Mouse (Mus musculus): ENCODE data around the gene Abcc6. TPM values are rescaled to one million over a fixed set of nuclear protein-coding genes. Genes with fewer than 3 reads are reported as not detected.
A peak's percentile ranks its signal among the peaks of the same experiment; 100 is the strongest.

Gene Abcc6
- total and polyA plus RNA-seq, 2 experiments from 2014 or later = not detected

- no peak overlapping the region for H3K4me2 ChIP-seq (ENCODE audit: low read depth, low read length)
- no peaks in the 10 kb centered on the region for H3K27me3 ChIP-seq (ENCODE audit: control insufficient read depth, insufficient read depth, low read length)
- H3K27ac ChIP-seq (ENCODE audit: low read depth) = no peak overlapping the region
- no peak overlapping the region for H3K9ac ChIP-seq (replicated peaks; ENCODE audit: low read depth, low read length)
- H3K9me3 ChIP-seq (replicated peaks; ENCODE audit: control insufficient read depth, low read length) = no peaks in the 10 kb centered on the region
- TF ChIP-seq CTCF (IDR thresholded peaks at IDR 0.05; ENCODE audit: low read depth) = no peak
- TF ChIP-seq EP300 (IDR thresholded peaks at IDR 0.05; ENCODE audit: low read depth) = no peak
- 68% methylated on average over 5 of the region's 5 CpGs for WGBS
- ATAC-seq (ENCODE audit: insufficient read depth, low read depth) = no peak
- H3K4me1 ChIP-seq (ENCODE audit: control insufficient read depth, insufficient read depth) = no peaks in the 10 kb centered on the region
- H3K36me3 ChIP-seq (replicated peaks; ENCODE audit: control insufficient read depth, insufficient read depth, low read length) = no peaks in the 10 kb centered on the region
- no peak overlapping the region for H3K4me3 ChIP-seq (ENCODE audit: low read depth, low read length)
- DNase-seq (ENCODE audit: low spot score) = no peak
These were observed 48.5 kb downstream of the Abcc6 start for GRCm38 (mm10) chr7:45981612-45982011.

DNA sequence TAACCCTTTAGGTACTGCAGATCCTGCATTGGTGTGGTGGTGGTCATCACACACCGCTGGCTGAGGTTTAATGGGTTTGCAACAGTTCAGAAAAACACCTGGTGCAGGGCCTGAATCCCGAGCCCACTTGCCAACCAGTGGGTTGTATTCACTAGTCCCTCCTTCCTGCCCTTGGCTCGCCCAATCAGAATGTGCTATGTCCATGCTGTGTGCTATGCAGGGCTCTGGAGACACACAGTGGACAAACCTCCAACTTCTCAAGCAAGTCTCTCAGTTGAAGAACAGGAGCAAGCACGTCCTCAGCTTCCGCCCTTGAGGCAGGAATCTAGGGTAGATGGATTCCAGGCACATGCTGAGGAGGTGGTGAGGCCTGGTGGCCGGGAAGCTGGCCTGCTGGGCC, 55.6 kb downstream of the Abcc6 start:
- 51% methylated on average over 6 of the region's 6 CpGs for WGBS
- TF ChIP-seq EP300 (IDR thresholded peaks at IDR 0.05; ENCODE audit: low read depth) (no peak), CTCF (IDR thresholded peaks at IDR 0.05; ENCODE audit: low read depth) (no peak)
- Histone ChIP-seq H3K27ac (ENCODE audit: low read depth) (no peak overlapping the region), H3K9ac (replicated peaks; ENCODE audit: low read depth, low read length) (no peak overlapping the region; the same call in 1 of the 2 replicates), H3K27me3 (ENCODE audit: control insufficient read depth, insufficient read depth, low read length) (no peaks in the 10 kb centered on the region), H3K36me3 (replicated peaks; ENCODE audit: control insufficient read depth, insufficient read depth, low read length) (no peaks in the 10 kb centered on the region), H3K4me1 (ENCODE audit: control insufficient read depth, insufficient read depth) (no peaks in the 10 kb centered on the region), H3K4me3 (ENCODE audit: low read depth, low read length) (no peak overlapping the region), H3K4me2 (ENCODE audit: low read depth, low read length) (no peak overlapping the region), H3K9me3 (replicated peaks; ENCODE audit: control insufficient read depth, low read length) (no peaks in the 10 kb centered on the region)
- DNase-seq (ENCODE audit: low spot score) = peak; percentile 5
- ATAC-seq (ENCODE audit: insufficient read depth, low read depth) = peak; percentile 41; the same call in 1 of the 2 replicates

DNA sequence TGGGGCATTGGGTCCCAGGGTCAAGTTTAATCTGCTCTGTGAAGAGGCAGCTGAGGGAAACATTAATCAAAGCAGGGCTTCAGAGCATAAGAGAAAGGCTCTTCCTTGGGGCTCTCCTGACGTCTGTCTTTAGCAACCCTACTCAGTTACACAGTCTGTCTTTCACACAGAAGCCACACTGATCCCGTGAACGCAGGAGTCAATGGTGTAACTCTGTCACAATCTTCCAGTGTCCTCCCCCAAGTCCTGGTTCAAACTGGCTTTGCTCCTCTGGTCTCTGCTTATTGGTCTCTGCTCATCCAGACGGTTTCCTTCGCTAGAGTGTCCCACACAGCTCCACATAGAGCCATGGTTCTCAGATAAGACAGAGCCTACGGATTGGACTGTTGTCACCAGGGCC, 56.0 kb downstream of the Abcc6 start:
- Histone ChIP-seq H3K4me1 (ENCODE audit: control insufficient read depth, insufficient read depth) (no peaks in the 10 kb centered on the region), H3K27ac (ENCODE audit: low read depth) (no peak overlapping the region), H3K9me3 (replicated peaks; ENCODE audit: control insufficient read depth, low read length) (no peaks in the 10 kb centered on the region), H3K27me3 (ENCODE audit: control insufficient read depth, insufficient read depth, low read length) (no peaks in the 10 kb centered on the region), H3K4me3 (ENCODE audit: low read depth, low read length) (no peak overlapping the region), H3K9ac (replicated peaks; ENCODE audit: low read depth, low read length) (no peak overlapping the region; the same call in 1 of the 2 replicates), H3K36me3 (replicated peaks; ENCODE audit: control insufficient read depth, insufficient read depth, low read length) (no peaks in the 10 kb centered on the region), H3K4me2 (ENCODE audit: low read depth, low read length) (no peak overlapping the region)
- WGBS = 30% methylated on average over 6 of the region's 6 CpGs
- ATAC-seq (ENCODE audit: insufficient read depth, low read depth) (no peak), DNase-seq (ENCODE audit: low spot score) (no peak)
- TF ChIP-seq EP300 (IDR thresholded peaks at IDR 0.05; ENCODE audit: low read depth) (no peak), CTCF (IDR thresholded peaks at IDR 0.05; ENCODE audit: low read depth) (no peak)

DNA sequence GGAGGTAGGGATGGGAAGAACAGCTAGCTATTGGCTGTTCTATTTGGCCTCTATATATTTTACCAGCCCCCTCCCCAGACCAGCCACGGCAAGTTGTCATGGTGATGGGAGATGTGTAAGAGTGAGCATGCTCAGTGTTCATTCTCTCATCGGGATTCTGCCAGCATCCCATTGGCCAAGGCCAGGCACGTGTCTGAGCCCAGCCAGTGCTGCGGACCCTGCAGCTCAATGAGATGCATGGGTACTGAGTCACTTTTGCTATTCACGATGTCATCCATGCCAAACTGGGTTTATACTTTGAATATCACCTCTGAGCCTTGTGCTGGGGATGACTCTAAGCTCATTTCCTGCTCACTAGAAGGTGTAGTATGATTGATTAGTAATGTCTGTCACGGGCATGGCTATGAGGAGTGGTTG, 56.8 kb downstream of the Abcc6 start:
- Histone ChIP-seq H3K4me1 (ENCODE audit: control insufficient read depth, insufficient read depth) (no peaks in the 10 kb centered on the region), H3K9me3 (replicated peaks; ENCODE audit: control insufficient read depth, low read length) (no peaks in the 10 kb centered on the region), H3K4me2 (ENCODE audit: low read depth, low read length) (no peak overlapping the region), H3K36me3 (replicated peaks; ENCODE audit: control insufficient read depth, insufficient read depth, low read length) (no peaks in the 10 kb centered on the region), H3K27me3 (ENCODE audit: control insufficient read depth, insufficient read depth, low read length) (no peaks in the 10 kb centered on the region), H3K9ac (replicated peaks; ENCODE audit: low read depth, low read length) (no peak overlapping the region), H3K27ac (ENCODE audit: low read depth) (no peak overlapping the region), H3K4me3 (ENCODE audit: low read depth, low read length) (no peak overlapping the region)
- ATAC-seq (ENCODE audit: insufficient read depth, low read depth) (no peak), DNase-seq (ENCODE audit: low spot score) (no peak)
- 76% methylated on average over 6 of the region's 6 CpGs for WGBS
- no peak for TF ChIP-seq CTCF (IDR thresholded peaks at IDR 0.05; ENCODE audit: low read depth)
- no peak for TF ChIP-seq EP300 (IDR thresholded peaks at IDR 0.05; ENCODE audit: low read depth)

GRCm38 (mm10) chr7:45971831-45972723, 58.0 kb downstream of the Abcc6 start:
- Histone ChIP-seq H3K27me3 (ENCODE audit: control insufficient read depth, insufficient read depth, low read length) (0 out of 2 replicates have a peak, but pooled peaks cover 5% of the 10 kb centered on the region), H3K4me3 (ENCODE audit: low read depth, low read length) (no peak overlapping the region), H3K9me3 (replicated peaks; ENCODE audit: control insufficient read depth, low read length) (no peaks in the 10 kb centered on the region), H3K4me2 (ENCODE audit: low read depth, low read length) (no peak overlapping the region), H3K36me3 (replicated peaks; ENCODE audit: control insufficient read depth, insufficient read depth, low read length) (no peaks in the 10 kb centered on the region), H3K4me1 (ENCODE audit: control insufficient read depth, insufficient read depth) (no peaks in the 10 kb centered on the region), H3K9ac (replicated peaks; ENCODE audit: low read depth, low read length) (no peak overlapping the region), H3K27ac (ENCODE audit: low read depth) (no peak overlapping the region)
- no peak for ATAC-seq (ENCODE audit: insufficient read depth, low read depth)
- no peak for DNase-seq (ENCODE audit: low spot score)
- TF ChIP-seq CTCF (IDR thresholded peaks at IDR 0.05; ENCODE audit: low read depth) (no peak), EP300 (IDR thresholded peaks at IDR 0.05; ENCODE audit: low read depth) (no peak)
- WGBS = 67% methylated on average over 11 of the region's 11 CpGs
